Mouse (Mus musculus) liver, embryonic 14.5 days (tissue): ENCODE results near the gene Thra.
A peak's percentile ranks its signal among the peaks of the same experiment; 100 is the strongest.

ENCODE experiments used
- CTCF ChIP-seq: IDR thresholded peaks from 2 replicates; pipeline ENCODE4 v1.5.1; 2016; ENCODE audit warnings: antibody characterized with exemption, low read depth, control low read depth
- EP300 ChIP-seq: IDR thresholded peaks from 2 replicates; pipeline ENCODE4 v1.6.1; 2016; ENCODE audit warnings: antibody characterized with exemption, low read depth

DNA sequence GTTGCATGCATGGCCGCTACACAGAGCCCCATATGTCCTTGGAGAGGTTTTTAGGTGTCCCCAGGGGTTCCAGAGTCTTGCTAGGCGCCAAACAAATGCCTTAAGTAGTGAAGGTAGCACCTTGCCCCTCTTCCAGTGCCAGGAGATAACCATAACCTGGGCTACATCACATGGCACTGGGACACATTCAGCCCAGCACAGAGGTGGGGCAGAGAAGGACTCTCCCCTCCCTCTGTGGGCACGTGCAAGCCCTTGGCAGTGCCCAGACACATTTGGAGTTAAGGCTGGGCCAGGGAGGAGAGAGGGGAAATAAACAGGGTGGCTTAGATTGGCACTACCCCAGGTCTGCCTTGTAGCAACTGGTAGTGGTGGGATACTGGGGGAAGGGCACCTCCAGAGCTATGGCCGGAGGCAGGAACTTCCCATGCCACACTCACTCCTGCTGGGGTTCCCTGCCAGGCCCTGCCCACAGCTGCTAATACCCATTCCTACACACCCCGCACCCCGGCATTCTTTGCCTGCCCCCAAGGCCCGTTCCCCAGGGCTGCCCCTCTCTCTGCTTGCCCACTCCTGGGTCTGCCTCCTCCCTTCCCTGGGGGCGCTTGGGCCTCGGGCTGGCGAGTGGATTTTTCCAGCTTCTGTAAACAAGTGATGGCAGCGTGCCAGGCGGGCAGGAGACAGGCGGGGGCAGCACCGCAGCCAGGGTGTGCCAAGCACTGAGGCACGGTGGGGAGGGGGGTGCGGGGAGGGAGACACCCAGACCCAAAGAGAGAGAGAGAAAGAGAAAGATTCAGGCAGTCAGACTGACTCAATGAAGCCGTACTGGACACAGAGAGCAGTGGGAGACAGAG lies 10.1 kb downstream of the Thra start:
- TF ChIP-seq CTCF, result 0 out of 2 replicates have a peak, but pooled peaks have one; percentile 4
- TF ChIP-seq EP300, result no peak
